Mouse (Mus musculus) testis, adult 2 months (tissue): ENCODE results near the gene Tap2. TPM values are rescaled to one million over a fixed set of nuclear protein-coding genes. Genes with fewer than 3 reads are reported as not detected.

Experiments
- H3K27ac ChIP-seq: fragments of 200-500 bp; 2 replicates; pipeline ENCODE4 v1.5.1; 2012; ENCODE audit warnings: low read depth, low read length; ENCODE audit not compliant: control insufficient read depth, insufficient read depth
- H3K27me3 ChIP-seq: fragments of 200-500 bp; 2 replicates; pipeline ENCODE4 v1.6.1; 2012; ENCODE audit warnings: mild to moderate bottlenecking, low read length, moderate library complexity; ENCODE audit not compliant: control insufficient read depth, insufficient read depth
- H3K36me3 ChIP-seq: fragments of 200-500 bp; 2 replicates; pipeline ENCODE4 v1.6.1; 2012; ENCODE audit warnings: mild to moderate bottlenecking, low read length; ENCODE audit not compliant: control insufficient read depth, insufficient read depth
- H3K4me1 ChIP-seq: fragments of 200-500 bp; 2 replicates; pipeline ENCODE4 v1.6.1; 2012; ENCODE audit warnings: low read length; ENCODE audit not compliant: control insufficient read depth, insufficient read depth
- H3K4me3 ChIP-seq: fragments of 200-500 bp; 2 replicates; pipeline ENCODE4 v1.5.1; 2012; ENCODE audit warnings: low read depth, mild to moderate bottlenecking, low read length, moderate library complexity, mixed read lengths; ENCODE audit not compliant: control insufficient read depth
- CTCF ChIP-seq: fragments of 200-500 bp; IDR thresholded peaks from 2 replicates; pipeline ENCODE4 v1.5.1; 2012; ENCODE audit warnings: low read depth, mild to moderate bottlenecking, inconsistent platforms, low read length, moderate library complexity; ENCODE audit not compliant: control insufficient read depth, insufficient read depth, insufficient replicate concordance
- POLR2A ChIP-seq: fragments of 200-500 bp; IDR thresholded peaks from 2 replicates; pipeline ENCODE4 v1.6.1; 2012; ENCODE audit warnings: low read depth, mild to moderate bottlenecking, inconsistent platforms, low read length, moderate library complexity; ENCODE audit not compliant: control insufficient read depth
- polyA plus RNA-seq: library from polyadenylated mRNA; depleted of rRNA; stranded (reverse); fragments of >200 nt; gene quantifications from 2 replicates; pipeline ENCODE4 v1.2.3, GENCODE M21; 2012; rRNA removed

Gene Tap2
- 1.3 and 2.0 TPM in 2 replicates for polyA plus RNA-seq

GRCm38 (mm10) chr17:34203444-34203843, at the start of gene Tap2:
Tap2 (plus strand) TSS chr17:34203527.
- H3K27me3 ChIP-seq, result no peaks in the 10 kb centered on the region
- H3K27ac ChIP-seq, result no peak within 1 kb of the TSS
- H3K36me3 ChIP-seq, result no peaks in the 10 kb centered on the region
- no peak for TF ChIP-seq POLR2A
- no peak for TF ChIP-seq CTCF
- H3K4me1 ChIP-seq, result peaks cover under 1% of the 10 kb centered on the region; the same call in 1 of the 2 replicates
- peak within 1 kb of the TSS; percentile 87 for H3K4me3 ChIP-seq

DNA sequence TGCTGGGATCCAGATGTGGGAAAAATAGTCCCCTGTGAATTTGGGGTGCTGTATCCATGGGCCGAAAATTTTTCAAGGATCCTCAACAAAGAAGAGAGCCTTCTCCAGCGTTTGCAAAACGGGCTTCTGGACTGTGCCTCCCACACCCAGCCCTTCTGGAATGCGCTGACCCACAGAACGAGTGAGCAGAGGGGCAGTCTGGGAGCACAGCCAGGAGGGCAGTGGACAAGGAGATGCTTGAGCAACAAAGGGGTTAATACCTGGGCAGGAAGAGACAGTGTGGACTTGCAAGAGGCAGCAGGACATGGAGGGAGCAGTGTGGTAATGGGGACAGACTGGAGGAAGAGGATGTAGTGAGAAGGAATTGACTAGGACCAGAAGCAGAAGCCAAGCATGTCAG, 47.8 kb upstream of the Tap2 start:
- no peaks in the 10 kb centered on the region for H3K4me1 ChIP-seq

GRCm38 (mm10) chr17:34164202-34164895, 39.0 kb upstream of the Tap2 start:
- H3K4me1 ChIP-seq, result no peaks in the 10 kb centered on the region
- no peaks in the 10 kb centered on the region for H3K27me3 ChIP-seq
- H3K4me3 ChIP-seq, result no peak overlapping the region
- H3K27ac ChIP-seq, result no peak overlapping the region
- TF ChIP-seq POLR2A (no peak), CTCF (no peak)
- no peaks in the 10 kb centered on the region for H3K36me3 ChIP-seq

More for the DNA sequence above, 47.8 kb upstream of the Tap2 start:
- TF ChIP-seq POLR2A, result no peak
- TF ChIP-seq CTCF, result no peak
- H3K27ac ChIP-seq, result no peak overlapping the region
- no peaks in the 10 kb centered on the region for H3K36me3 ChIP-seq
- no peak overlapping the region for H3K4me3 ChIP-seq
- no peaks in the 10 kb centered on the region for H3K27me3 ChIP-seq

DNA sequence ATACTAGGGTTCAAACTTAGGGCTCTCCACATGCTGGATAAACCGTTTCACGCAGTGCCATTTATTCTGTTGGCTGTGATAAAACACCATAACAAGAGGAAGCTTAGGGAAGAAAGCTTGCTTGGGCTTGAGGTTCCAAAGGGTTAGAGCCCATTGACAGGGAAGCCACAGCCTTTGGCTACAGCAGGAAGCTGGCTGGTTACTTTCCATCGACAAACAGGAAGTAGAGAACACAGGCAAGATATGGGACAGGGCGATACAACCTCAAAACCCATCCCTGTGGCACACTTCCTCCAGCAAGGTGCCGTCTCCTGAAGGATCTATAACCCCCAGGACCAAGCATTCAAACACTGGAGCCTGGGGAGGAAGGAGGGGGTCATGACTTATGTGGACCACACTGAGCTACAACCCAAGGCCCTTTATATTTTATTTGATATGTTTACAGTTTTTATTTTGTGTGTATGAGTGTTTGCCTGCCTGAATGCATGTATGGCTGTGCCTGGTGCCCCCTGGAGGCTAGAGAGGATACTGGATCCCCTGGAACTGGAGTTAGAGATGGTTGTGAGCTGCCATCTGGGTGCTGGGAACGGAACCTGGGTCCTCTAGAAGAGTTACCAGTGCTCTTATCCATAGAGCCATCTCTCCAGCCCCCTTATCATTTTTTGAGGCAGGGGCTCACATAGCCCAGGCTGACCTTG, 38.1 kb upstream of the Tap2 start:
- no peak for TF ChIP-seq CTCF
- TF ChIP-seq POLR2A, result no peak
- no peaks in the 10 kb centered on the region for H3K36me3 ChIP-seq
- H3K4me3 ChIP-seq, result no peak overlapping the region
- H3K27me3 ChIP-seq, result no peaks in the 10 kb centered on the region
- no peak overlapping the region for H3K27ac ChIP-seq
- no peaks in the 10 kb centered on the region for H3K4me1 ChIP-seq

- Histone ChIP-seq H3K27me3 (no peaks in the 10 kb centered on the region), H3K4me1 (peaks cover 3% of the 10 kb centered on the region), H3K36me3 (no peaks in the 10 kb centered on the region), H3K27ac (no peak overlapping the region), H3K4me3 (no peak overlapping the region)
- no peak for TF ChIP-seq POLR2A
- TF ChIP-seq CTCF, result peak; percentile 54; the same call in 1 of the 2 replicates
Observed at GRCm38 (mm10) chr17:34169279-34169678, 34.0 kb upstream of the Tap2 start.

DNA sequence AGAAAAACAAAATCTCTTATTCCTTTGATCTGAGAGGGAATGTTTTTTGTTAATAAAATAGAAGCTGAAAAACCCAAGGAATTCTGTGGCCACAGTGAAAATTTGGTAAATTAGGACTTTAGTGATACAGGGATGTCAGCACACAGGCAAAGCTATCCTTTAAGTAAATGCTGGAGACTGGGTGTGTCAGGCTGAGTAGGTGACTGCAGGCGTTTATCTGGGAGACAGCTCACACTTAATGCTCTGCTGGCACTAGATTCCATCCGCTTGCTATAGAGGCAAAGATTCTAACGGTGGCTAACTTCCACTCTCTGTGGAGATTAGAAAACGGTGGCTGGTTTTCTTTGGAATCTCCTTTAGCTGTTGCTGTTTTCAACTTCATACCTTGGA, 32.8 kb upstream of the Tap2 start:
- Histone ChIP-seq H3K36me3 (no peaks in the 10 kb centered on the region), H3K27me3 (no peaks in the 10 kb centered on the region), H3K27ac (no peak overlapping the region), H3K4me3 (no peak overlapping the region), H3K4me1 (peaks cover 3% of the 10 kb centered on the region)
- TF ChIP-seq CTCF, result no peak
- no peak for TF ChIP-seq POLR2A

- H3K27me3 ChIP-seq, result no peaks in the 10 kb centered on the region
- TF ChIP-seq CTCF (peak; percentile 18; the same call in 1 of the 2 replicates), POLR2A (no peak)
- H3K4me1 ChIP-seq, result peaks cover 3% of the 10 kb centered on the region
- no peak overlapping the region for H3K4me3 ChIP-seq
- no peaks in the 10 kb centered on the region for H3K36me3 ChIP-seq
- H3K27ac ChIP-seq, result no peak overlapping the region
Observed at GRCm38 (mm10) chr17:34170877-34171498, 32.3 kb upstream of the Tap2 start.
